Mouse (Mus musculus) bone marrow, adult 2 months (tissue): ENCODE data around the gene Rxfp4. TPM values are rescaled to one million over a fixed set of nuclear protein-coding genes. Genes with fewer than 3 reads are reported as not detected.

ENCODE experiments used
- H3K27ac ChIP-seq: fragments of 200-500 bp; 2 replicates; pipeline ENCODE4 v1.5.1; 2012; ENCODE audit warnings: low read depth, mild to moderate bottlenecking, control low read depth, inconsistent platforms, low read length; ENCODE audit not compliant: control insufficient read depth, poor library complexity, insufficient read depth
- H3K4me1 ChIP-seq: fragments of 200-500 bp; 2 replicates; pipeline ENCODE4 v1.6.1; 2011; ENCODE audit warnings: low read length; ENCODE audit not compliant: control insufficient read depth, insufficient read depth
- H3K4me3 ChIP-seq: fragments of 200-500 bp; replicated peaks from 2 replicates; pipeline ENCODE3; 2011; ENCODE audit warnings: mild to moderate bottlenecking, low read depth, low read length, control low read depth; ENCODE audit not compliant: control insufficient read depth
- CTCF ChIP-seq: fragments of 200-500 bp; IDR thresholded peaks from 2 replicates; pipeline ENCODE4 v1.5.1; 2011; ENCODE audit warnings: low read length, control low read depth; ENCODE audit not compliant: control insufficient read depth, insufficient read depth
- POLR2A ChIP-seq: fragments of 200-500 bp; IDR thresholded peaks from 2 replicates; pipeline ENCODE4 v1.6.1; 2011; ENCODE audit warnings: low read depth, mild to moderate bottlenecking, control low read depth, low read length, borderline replicate concordance; ENCODE audit not compliant: control insufficient read depth
- WGBS: fragments of 180-500 bp; shearing (Covaris S2); methylation state at CpG from one replicate; pipeline ENCODE4 v1.1.7; 2018; 5-methylcytosine and 5-hydroxymethylcytosine counted together
- polyA plus RNA-seq: library from polyadenylated mRNA; stranded (reverse); fragments of >200 nt; gene quantifications from 2 replicates; pipeline ENCODE4 v1.2.4, GENCODE M21; 2011; ENCODE audit warnings: low replicate concordance; ENCODE audit not compliant: missing spikeins, insufficient read depth, insufficient read length

Rxfp4 gene
- polyA plus RNA-seq, 1 experiment = not detected

GRCm38 (mm10) chr3:88647779-88648413 lies 5.0 kb downstream of the Rxfp4 start:
- Histone ChIP-seq H3K4me1 (no peaks in the 10 kb centered on the region; the same call in 1 of the 2 replicates), H3K4me3 (no peak overlapping the region), H3K27ac (no peak overlapping the region)
- 52% methylated on average over 14 of the region's 14 CpGs for WGBS
- TF ChIP-seq POLR2A = no peak
- TF ChIP-seq CTCF = no peak

- 80% methylated on average over 3 of the region's 3 CpGs for WGBS
- Histone ChIP-seq H3K4me3 (no peak overlapping the region), H3K4me1 (no peaks in the 10 kb centered on the region; the same call in 1 of the 2 replicates), H3K27ac (no peak overlapping the region)
- TF ChIP-seq POLR2A = no peak
- no peak for TF ChIP-seq CTCF
Observed at GRCm38 (mm10) chr3:88647076-88647475, 5.9 kb downstream of the Rxfp4 start.

- 79% methylated on average over 6 of the region's 6 CpGs for WGBS
- TF ChIP-seq POLR2A (no peak), CTCF (no peak)
- Histone ChIP-seq H3K4me3 (no peak overlapping the region), H3K27ac (no peak overlapping the region), H3K4me1 (no peaks in the 10 kb centered on the region; the same call in 1 of the 2 replicates)
Observed at GRCm38 (mm10) chr3:88646426-88646995, 6.4 kb downstream of the Rxfp4 start.

GRCm38 (mm10) chr3:88645937-88646336 lies 7.0 kb downstream of the Rxfp4 start:
- no peaks in the 10 kb centered on the region; the same call in 1 of the 2 replicates for H3K4me1 ChIP-seq
- H3K4me3 ChIP-seq = no peak overlapping the region
- H3K27ac ChIP-seq = no peak overlapping the region
- WGBS = 88% methylated on average over 12 of the region's 12 CpGs
- TF ChIP-seq POLR2A (no peak), CTCF (no peak)

- TF ChIP-seq CTCF = no peak
- Histone ChIP-seq H3K27ac (no peak overlapping the region), H3K4me3 (no peak overlapping the region), H3K4me1 (no peaks in the 10 kb centered on the region; the same call in 1 of the 2 replicates)
- WGBS = 85% methylated on average over 5 of the region's 5 CpGs
Observed at GRCm38 (mm10) chr3:88643078-88643477, 9.9 kb downstream of the Rxfp4 start.

GRCm38 (mm10) chr3:88640676-88641075 lies 12.3 kb downstream of the Rxfp4 start:
- 48% methylated on average over 1 of the region's 1 CpGs for WGBS
- TF ChIP-seq POLR2A = no peak
- peak; percentile 40 for TF ChIP-seq CTCF
- Histone ChIP-seq H3K27ac (no peak overlapping the region), H3K4me3 (no peak overlapping the region), H3K4me1 (no peaks in the 10 kb centered on the region)

- Histone ChIP-seq H3K27ac (no peak overlapping the region), H3K4me1 (no peaks in the 10 kb centered on the region), H3K4me3 (no peak overlapping the region)
- TF ChIP-seq CTCF = no peak
- TF ChIP-seq POLR2A = no peak
- WGBS = 89% methylated on average over 12 of the region's 12 CpGs
Observed at GRCm38 (mm10) chr3:88639239-88639638, 13.7 kb downstream of the Rxfp4 start.

GRCm38 (mm10) chr3:88637134-88637533 lies 15.8 kb downstream of the Rxfp4 start:
- no peak overlapping the region for H3K4me3 ChIP-seq
- WGBS = 85% methylated on average over 5 of the region's 5 CpGs
- no peaks in the 10 kb centered on the region for H3K4me1 ChIP-seq
- no peak for TF ChIP-seq CTCF
- TF ChIP-seq POLR2A = no peak
- no peak overlapping the region for H3K27ac ChIP-seq

- TF ChIP-seq CTCF (no peak), POLR2A (no peak)
- 90% methylated on average over 8 of the region's 8 CpGs for WGBS
- no peak overlapping the region for H3K4me3 ChIP-seq
- no peak overlapping the region for H3K27ac ChIP-seq
- no peaks in the 10 kb centered on the region for H3K4me1 ChIP-seq
Observed at GRCm38 (mm10) chr3:88636555-88636986, 16.4 kb downstream of the Rxfp4 start.
